Mouse (Mus musculus) liver, postnatal 0 days (tissue): Measurements from ENCODE around the gene Hus1. TPM values are rescaled to one million over a fixed set of nuclear protein-coding genes. Genes with fewer than 3 reads are reported as not detected.

Experiments
- ATAC-seq: fragments of 200-750 bp; cut with Nextera tagmentation; 2 replicates; pipeline ENCODE4 v1.8.0; 2017; ENCODE audit warnings: mild to moderate bottlenecking, moderate library complexity
- DNase-seq: peaks from one replicate; pipeline ENCODE4 v3.0.0-alpha.2; 2016
- H3K27ac ChIP-seq: fragments of 300-500 bp; sonication (generic); 2 replicates; pipeline ENCODE4 v1.5.1; 2014; ENCODE audit warnings: antibody characterized with exemption, moderate library complexity, mild to moderate bottlenecking, low read depth
- H3K27me3 ChIP-seq: fragments of 300-500 bp; sonication (generic); 2 replicates; pipeline ENCODE4 v1.6.1; 2014; ENCODE audit warnings: low read length, control low read depth, mixed read lengths; ENCODE audit not compliant: insufficient read depth
- H3K36me3 ChIP-seq: fragments of 300-500 bp; sonication (generic); replicated peaks from 2 replicates; pipeline ENCODE4 v1.6.1; 2014; ENCODE audit warnings: mild to moderate bottlenecking, control low read depth, low read length, moderate library complexity, mixed read lengths; ENCODE audit not compliant: insufficient read depth
- H3K4me1 ChIP-seq: fragments of 300-500 bp; sonication (generic); 2 replicates; pipeline ENCODE4 v1.6.1; 2014; ENCODE audit warnings: antibody characterized with exemption, mild to moderate bottlenecking, control low read depth; ENCODE audit not compliant: insufficient read depth
- H3K4me2 ChIP-seq: fragments of 300-500 bp; sonication (generic); 2 replicates; pipeline ENCODE4 v1.6.1; 2014; ENCODE audit warnings: low read depth, mild to moderate bottlenecking, low read length, moderate library complexity, mixed read lengths
- H3K4me3 ChIP-seq: fragments of 300-500 bp; sonication (generic); 2 replicates; pipeline ENCODE4 v1.5.1; 2014; ENCODE audit warnings: low read depth, low read length
- H3K9ac ChIP-seq: fragments of 300-500 bp; sonication (generic); replicated peaks from 2 replicates; pipeline ENCODE4 v1.6.1; 2014; ENCODE audit warnings: mild to moderate bottlenecking, moderate library complexity
- H3K9me3 ChIP-seq: fragments of 300-500 bp; sonication (generic); 2 replicates; pipeline ENCODE4 v1.6.1; 2016; ENCODE audit warnings: mild to moderate bottlenecking, control low read depth, low read length, mixed read lengths
- CTCF ChIP-seq: sonication (generic); IDR thresholded peaks from 2 replicates; pipeline ENCODE4 v1.5.1; 2016; ENCODE audit warnings: antibody characterized with exemption, low read depth
- EP300 ChIP-seq: IDR thresholded peaks from 2 replicates; pipeline ENCODE4 v1.6.1; 2016; ENCODE audit warnings: antibody characterized with exemption, low read depth, mild to moderate bottlenecking
- WGBS: fragments of 180-500 bp; shearing (Covaris S2); extraction: QIAGEN DNeasy Blood & Tissue Kit; methylation state at CpG from one replicate; pipeline ENCODE4 v1.1.7; 2014; ENCODE audit not compliant: insufficient replicate concordance; 5-methylcytosine and 5-hydroxymethylcytosine counted together
- polyA plus RNA-seq: library from polyadenylated mRNA; unstranded; fragments of >200 nt; fragmentation: Nextera tagmentation; extraction: Ambion mirVana; gene quantifications from 2 replicates; pipeline ENCODE4 v1.2.1, GENCODE M21; 2015

Gene Hus1
- 2.9 and 3.2 TPM in 2 replicates for polyA plus RNA-seq

- WGBS, result under 1% methylated on average over 43 of the region's 43 CpGs
- 0 out of 2 replicates have a peak, but pooled peaks cover 8% of the 10 kb centered on the region for H3K4me1 ChIP-seq
- peak within 1 kb of the TSS; percentile 87 for H3K4me3 ChIP-seq
- ATAC-seq (peak; percentile 97), DNase-seq (peak; percentile 91)
- peak within 1 kb of the TSS; percentile 89 for H3K27ac ChIP-seq
- peak within 1 kb of the TSS; percentile 75 for H3K4me2 ChIP-seq
- no peaks in the 10 kb centered on the region for H3K9me3 ChIP-seq
- peaks cover 11% of the 10 kb centered on the region; the same call in 1 of the 2 replicates for H3K36me3 ChIP-seq
- TF ChIP-seq CTCF (0 out of 2 replicates have a peak, but pooled peaks have one; percentile 2), EP300 (no peak)
- no peaks in the 10 kb centered on the region for H3K27me3 ChIP-seq
- H3K9ac ChIP-seq, result peak within 1 kb of the TSS; percentile 83
Observed at GRCm38 (mm10) chr11:9010853-9011339, at the start of gene Hus1. Gene Hus1, minus strand, starts transcription at chr11:9011191.

- H3K27ac ChIP-seq, result no peak overlapping the region
- H3K4me2 ChIP-seq, result no peak overlapping the region
- H3K4me1 ChIP-seq, result no peaks in the 10 kb centered on the region
- no peak overlapping the region for H3K4me3 ChIP-seq
- no peaks in the 10 kb centered on the region for H3K27me3 ChIP-seq
- ATAC-seq (no peak), DNase-seq (no peak)
- TF ChIP-seq CTCF, result no peak
- TF ChIP-seq EP300, result no peak
- H3K9me3 ChIP-seq, result no peaks in the 10 kb centered on the region
- H3K9ac ChIP-seq, result no peak overlapping the region
- H3K36me3 ChIP-seq, result no peaks in the 10 kb centered on the region
- 30% methylated on average over 5 of the region's 5 CpGs for WGBS
Observed at GRCm38 (mm10) chr11:9060484-9060883, 49.5 kb upstream of the Hus1 start.

GRCm38 (mm10) chr11:9060029-9060428 is 49.0 kb upstream of the Hus1 start:
- H3K36me3 ChIP-seq, result no peaks in the 10 kb centered on the region
- H3K27ac ChIP-seq, result no peak overlapping the region
- 37% methylated on average over 1 of the region's 1 CpGs for WGBS
- no peak overlapping the region for H3K4me3 ChIP-seq
- no peak overlapping the region for H3K4me2 ChIP-seq
- DNase-seq (no peak), ATAC-seq (peak; percentile 40; the same call in 1 of the 2 replicates)
- H3K9ac ChIP-seq, result no peak overlapping the region
- H3K27me3 ChIP-seq, result no peaks in the 10 kb centered on the region
- TF ChIP-seq EP300 (no peak), CTCF (no peak)
- no peaks in the 10 kb centered on the region for H3K4me1 ChIP-seq
- no peaks in the 10 kb centered on the region for H3K9me3 ChIP-seq

GRCm38 (mm10) chr11:9057711-9058110 is 46.7 kb upstream of the Hus1 start:
- Histone ChIP-seq H3K27me3 (no peaks in the 10 kb centered on the region), H3K4me1 (no peaks in the 10 kb centered on the region), H3K27ac (no peak overlapping the region), H3K4me2 (no peak overlapping the region), H3K9me3 (no peaks in the 10 kb centered on the region), H3K36me3 (no peaks in the 10 kb centered on the region), H3K9ac (no peak overlapping the region), H3K4me3 (no peak overlapping the region)
- DNase-seq (no peak), ATAC-seq (no peak)
- 85% methylated on average over 4 of the region's 4 CpGs for WGBS
- TF ChIP-seq CTCF (no peak), EP300 (no peak)

- no peak overlapping the region for H3K27ac ChIP-seq
- H3K27me3 ChIP-seq, result no peaks in the 10 kb centered on the region
- ATAC-seq (no peak), DNase-seq (no peak)
- H3K4me3 ChIP-seq, result no peak overlapping the region
- no peaks in the 10 kb centered on the region for H3K36me3 ChIP-seq
- WGBS, result 50% methylated on average over 2 of the region's 2 CpGs
- no peaks in the 10 kb centered on the region for H3K9me3 ChIP-seq
- no peak for TF ChIP-seq CTCF
- TF ChIP-seq EP300, result no peak
- H3K9ac ChIP-seq, result no peak overlapping the region
- H3K4me1 ChIP-seq, result no peaks in the 10 kb centered on the region
- no peak overlapping the region for H3K4me2 ChIP-seq
Observed at GRCm38 (mm10) chr11:9056937-9057336, 45.9 kb upstream of the Hus1 start.

- TF ChIP-seq EP300, result no peak
- TF ChIP-seq CTCF, result no peak
- 0 out of 2 replicates have a peak, but pooled peaks cover 6% of the 10 kb centered on the region for H3K27me3 ChIP-seq
- no peak overlapping the region for H3K4me2 ChIP-seq
- no peak for ATAC-seq
- H3K9me3 ChIP-seq, result no peaks in the 10 kb centered on the region
- DNase-seq, result no peak
- no peaks in the 10 kb centered on the region; the same call in 1 of the 2 replicates for H3K4me1 ChIP-seq
- H3K4me3 ChIP-seq, result no peak overlapping the region
- H3K36me3 ChIP-seq, result no peaks in the 10 kb centered on the region
- H3K27ac ChIP-seq, result no peak overlapping the region
- 47% methylated on average over 2 of the region's 2 CpGs for WGBS
- no peak overlapping the region for H3K9ac ChIP-seq
Observed at GRCm38 (mm10) chr11:9051895-9052294, 40.9 kb upstream of the Hus1 start.

GRCm38 (mm10) chr11:9050241-9050640 is 39.2 kb upstream of the Hus1 start:
- no peaks in the 10 kb centered on the region for H3K9me3 ChIP-seq
- TF ChIP-seq CTCF (no peak), EP300 (no peak)
- no peak overlapping the region for H3K27ac ChIP-seq
- no peaks in the 10 kb centered on the region; the same call in 1 of the 2 replicates for H3K4me1 ChIP-seq
- H3K36me3 ChIP-seq, result no peaks in the 10 kb centered on the region
- no peak overlapping the region for H3K4me3 ChIP-seq
- no peak for DNase-seq
- H3K9ac ChIP-seq, result no peak overlapping the region
- no peak for ATAC-seq
- H3K27me3 ChIP-seq, result 0 out of 2 replicates have a peak, but pooled peaks cover 6% of the 10 kb centered on the region
- H3K4me2 ChIP-seq, result no peak overlapping the region
- 78% methylated on average over 4 of the region's 4 CpGs for WGBS
